ENCODE assay signal across 8 mouse cellular contexts in genomic region chr14:25767725-25768203, GRCm38 (mm10). TPM values are rescaled to one million over a fixed set of nuclear protein-coding genes. Genes with fewer than 3 reads are reported as not detected.
DNase-seq lines count a peak whose midpoint lies in the region; ATAC-seq and TF ChIP-seq lines count a peak whose summit lies in the region.

No protein-coding gene starts in this region.

- H3K27ac ChIP-seq in embryonic facial prominence, embryonic 10.5 days (replicated peaks), result peak overlapping the region; percentile 89
- peak overlapping the region; percentile 80 for H3K27ac ChIP-seq in hindbrain, embryonic 13.5 days
- H3K27ac ChIP-seq in liver, adult 2 months (replicated peaks; ENCODE audit: insufficient read depth, low read depth, low read length), result peak overlapping the region; percentile 98
- H3K27ac ChIP-seq in neural tube, embryonic 13.5 days (replicated peaks), result peak overlapping the region; percentile 63

- peaks cover under 1% of the 10 kb centered on the region; the same call in 1 of the 2 replicates for H3K36me3 ChIP-seq in embryonic facial prominence, embryonic 10.5 days (replicated peaks)
- H3K36me3 ChIP-seq in hindbrain, embryonic 13.5 days, result no peaks in the 10 kb centered on the region
- H3K36me3 ChIP-seq in liver, adult 2 months (ENCODE audit: control insufficient read depth, insufficient read depth, low read length), result no peaks in the 10 kb centered on the region
- no peaks in the 10 kb centered on the region for H3K36me3 ChIP-seq in neural tube, embryonic 13.5 days

- peak; percentile 52 for DNase-seq in gastrocnemius, adult 18-20 months (ENCODE audit: low spot score)
- no peak for DNase-seq in gastrocnemius, postnatal 4 days (ENCODE audit: low spot score in 2 of 2)
- peak; percentile 54 for DNase-seq in embryonic facial prominence, embryonic 10.5 days (ENCODE audit: low spot score)
- DNase-seq in liver, adult 2 months (ENCODE audit: extremely low read depth, low read depth, low spot score), result peak; percentile 97
- DNase-seq in layer of hippocampus, postnatal 14 days (ENCODE audit: low spot score in 2 of 2), result no peak
- DNase-seq in cerebellum, adult 18-20 months, result no peak

- H3K4me1 ChIP-seq in embryonic facial prominence, embryonic 10.5 days, result peaks cover 68% of the 10 kb centered on the region
- peaks cover 56% of the 10 kb centered on the region for H3K4me1 ChIP-seq in hindbrain, embryonic 13.5 days (replicated peaks)
- peaks cover 24% of the 10 kb centered on the region for H3K4me1 ChIP-seq in liver, adult 2 months (ENCODE audit: control insufficient read depth, insufficient read depth, low read length)
- peaks cover 56% of the 10 kb centered on the region for H3K4me1 ChIP-seq in neural tube, embryonic 13.5 days (replicated peaks)

- H3K4me3 ChIP-seq in embryonic facial prominence, embryonic 10.5 days, result peak overlapping the region; percentile 79
- peak overlapping the region; percentile 60 for H3K4me3 ChIP-seq in hindbrain, embryonic 13.5 days
- H3K4me3 ChIP-seq in liver, adult 2 months (ENCODE audit: insufficient read depth, low read depth, low read length), result peak overlapping the region; percentile 92
- peak overlapping the region; percentile 53 for H3K4me3 ChIP-seq in neural tube, embryonic 13.5 days

- 14% methylated on average over 6 of the region's 6 CpGs for WGBS in embryonic facial prominence, embryonic 10.5 days
- 19% methylated on average over 6 of the region's 6 CpGs for WGBS in hindbrain, embryonic 13.5 days
- WGBS in liver, adult 2 months, result 0% methylated on average over 6 of the region's 6 CpGs
- WGBS in neural tube, embryonic 13.5 days, result 22% methylated on average over 6 of the region's 6 CpGs

- H3K79me2 ChIP-seq in liver, adult 2 months (ENCODE audit: control insufficient read depth, insufficient read depth, low read length), result peaks cover 34% of the 10 kb centered on the region

- H3K9me3 ChIP-seq in embryonic facial prominence, embryonic 10.5 days, result no peaks in the 10 kb centered on the region
- no peaks in the 10 kb centered on the region for H3K9me3 ChIP-seq in hindbrain, embryonic 13.5 days
- H3K9me3 ChIP-seq in neural tube, embryonic 13.5 days, result no peaks in the 10 kb centered on the region

- peak overlapping the region; percentile 81 for H3K9ac ChIP-seq in hindbrain, embryonic 13.5 days
- H3K9ac ChIP-seq in liver, adult 2 months (ENCODE audit: low read depth, low read length), result peak overlapping the region; percentile 97
- H3K9ac ChIP-seq in neural tube, embryonic 13.5 days, result peak overlapping the region; percentile 73

- ATAC-seq in hindbrain, embryonic 13.5 days (ENCODE audit: low FRiP score), result no peak
- ATAC-seq in neural tube, embryonic 13.5 days (ENCODE audit: low read depth), result no peak

- H3K27me3 ChIP-seq in embryonic facial prominence, embryonic 10.5 days (replicated peaks; ENCODE audit: low read depth, poor library complexity, severe bottlenecking), result peaks cover 35% of the 10 kb centered on the region
- H3K27me3 ChIP-seq in hindbrain, embryonic 13.5 days, result peaks cover 28% of the 10 kb centered on the region
- H3K27me3 ChIP-seq in liver, adult 2 months (ENCODE audit: control insufficient read depth, insufficient read depth, low read length), result no peaks in the 10 kb centered on the region
- H3K27me3 ChIP-seq in neural tube, embryonic 13.5 days, result peaks cover 11% of the 10 kb centered on the region; the same call in 1 of the 2 replicates

- no peak for TF ChIP-seq CTCF in liver, adult 2 months (IDR thresholded peaks at IDR 0.05; ENCODE audit: low read depth, low read length)

- H3K4me2 ChIP-seq in hindbrain, embryonic 13.5 days, result peak overlapping the region; percentile 98
- peak overlapping the region; percentile 82 for H3K4me2 ChIP-seq in neural tube, embryonic 13.5 days

- 0 out of 2 replicates have a peak, but pooled peaks have one; percentile 11 for TF ChIP-seq POLR2A in liver, adult 2 months (IDR thresholded peaks at IDR 0.05; ENCODE audit: extremely low read depth, insufficient read depth, low read length)

RNA-seq across cellular contexts. Expression of gene Zcchc24, which starts 1.1 kb away (rescaled TPM):
- 10 to 100 TPM; 53.7 to 60.4 TPM for total RNA-seq in gastrocnemius, adult 18-20 months (2021)
- total RNA-seq in gastrocnemius, postnatal 4 days (2021), result 10 to 100 TPM; 90.0 to 97.4 TPM
- 12.9 and 15.2 TPM in 2 replicates for polyA plus RNA-seq in embryonic facial prominence, embryonic 10.5 days (2016; fragmentation: Nextera tagmentation; extraction: Ambion mirVana)
- polyA plus RNA-seq in hindbrain, embryonic 13.5 days (2015; fragmentation: Nextera tagmentation; extraction: Ambion mirVana), result 11.9 and 12.2 TPM in 2 replicates
- 27.3 and 28.7 TPM in 2 replicates for total RNA-seq in liver, adult 2 months (2014; rRNA removed)
- 53.0 and 57.7 TPM in 2 replicates for polyA plus RNA-seq in liver, adult 2 months (2012; rRNA removed)
- polyA plus RNA-seq in neural tube, embryonic 13.5 days (2015; fragmentation: Nextera tagmentation; extraction: Ambion mirVana), result 14.2 and 16.7 TPM in 2 replicates
- 10 to 100 TPM; 60.4 to 63.5 TPM for total RNA-seq in layer of hippocampus, postnatal 14 days (2021)

Comparison
In these comparisons a context has a peak if more than half of its experiments do, and no peak if none do; other contexts are left out.
1. DNase-seq: peak in gastrocnemius, adult 18-20 months (single experiment), embryonic facial prominence, embryonic 10.5 days (single experiment) and liver, adult 2 months (single experiment); none in gastrocnemius, postnatal 4 days (0 of 2), layer of hippocampus, postnatal 14 days (0 of 2) and cerebellum, adult 18-20 months (0 of 2).
2. Peak in every context shown above with its lines, with median percentiles within 50 percentile points of each other: H3K27ac ChIP-seq, H3K4me3 ChIP-seq and H3K9ac ChIP-seq.